Mouse (Mus musculus) neural tube, embryonic 15.5 days (tissue): ENCODE data around the gene N4bp2l2. TPM values are rescaled to one million over a fixed set of nuclear protein-coding genes. Genes with fewer than 3 reads are reported as not detected.

Experiments
- ATAC-seq: fragments of 200-750 bp; cut with Nextera tagmentation; 2 replicates; pipeline ENCODE4 v1.8.0; 2017; ENCODE audit warnings: mild to moderate bottlenecking, moderate TSS enrichment, moderate library complexity; ENCODE audit not compliant: low FRiP score
- H3K27ac ChIP-seq: fragments of 300-500 bp; sonication (generic); replicated peaks from 2 replicates; pipeline ENCODE4 v1.5.1; 2015; ENCODE audit warnings: mild to moderate bottlenecking, inconsistent platforms
- H3K27me3 ChIP-seq: fragments of 300-500 bp; sonication (generic); replicated peaks from 2 replicates; pipeline ENCODE4 v1.6.1; 2015; ENCODE audit warnings: inconsistent platforms
- H3K36me3 ChIP-seq: fragments of 300-500 bp; sonication (generic); 2 replicates; pipeline ENCODE4 v1.6.1; 2015; ENCODE audit warnings: inconsistent platforms
- H3K4me1 ChIP-seq: fragments of 300-500 bp; sonication (generic); 2 replicates; pipeline ENCODE4 v1.6.1; 2015; ENCODE audit warnings: inconsistent platforms
- H3K4me2 ChIP-seq: fragments of 300-500 bp; sonication (generic); 2 replicates; pipeline ENCODE4 v1.6.1; 2015; ENCODE audit warnings: inconsistent platforms, mild to moderate bottlenecking, moderate library complexity
- H3K4me3 ChIP-seq: fragments of 300-500 bp; sonication (generic); replicated peaks from 2 replicates; pipeline ENCODE4 v1.5.1; 2015; ENCODE audit warnings: mild to moderate bottlenecking, inconsistent platforms
- H3K9ac ChIP-seq: fragments of 300-500 bp; sonication (generic); replicated peaks from 2 replicates; pipeline ENCODE4 v1.6.1; 2015; ENCODE audit warnings: mild to moderate bottlenecking, inconsistent platforms
- H3K9me3 ChIP-seq: fragments of 300-500 bp; sonication (generic); replicated peaks from 2 replicates; pipeline ENCODE4 v1.6.1; 2016; ENCODE audit warnings: inconsistent platforms
- WGBS: fragments of 180-500 bp; shearing (Covaris S2); methylation state at CpG from one replicate; pipeline ENCODE4 v1.1.7; 2015; ENCODE audit warnings: mixed read lengths; 5-methylcytosine and 5-hydroxymethylcytosine counted together
- polyA plus RNA-seq: library from polyadenylated mRNA; unstranded; fragments of >200 nt; fragmentation: Nextera tagmentation; extraction: Ambion mirVana; gene quantifications from 2 replicates; pipeline ENCODE4 v1.2.1, GENCODE M21; 2015

N4bp2l2 gene
- polyA plus RNA-seq, 1 experiment from 2014 or later: 30.7 TPM

DNA sequence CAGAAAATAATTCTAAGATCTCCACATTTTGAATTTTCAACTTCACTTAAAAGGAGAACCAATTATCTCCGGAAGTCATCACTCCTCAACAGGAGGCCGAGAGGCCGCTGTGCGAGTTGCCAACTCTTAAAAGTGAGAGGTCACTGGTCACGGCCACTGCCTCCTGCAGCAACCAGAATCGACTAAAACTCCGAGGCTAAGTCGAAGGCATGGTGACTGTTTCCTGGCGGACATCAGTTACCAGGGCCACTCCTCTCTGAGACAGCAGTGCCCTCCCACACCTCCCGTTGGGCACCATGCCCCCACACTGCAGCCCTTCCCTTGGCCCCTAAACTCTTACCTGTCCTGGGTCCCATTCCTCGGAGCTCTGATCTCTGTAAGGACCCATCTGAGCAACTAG, 89.2 kb downstream of the N4bp2l2 start:
- H3K9me3 ChIP-seq: no peaks in the 10 kb centered on the region
- WGBS: 86% methylated on average over 11 of the region's 11 CpGs
- peaks cover 30% of the 10 kb centered on the region for H3K36me3 ChIP-seq
- H3K27ac ChIP-seq: no peak overlapping the region
- no peak overlapping the region for H3K9ac ChIP-seq
- no peaks in the 10 kb centered on the region for H3K27me3 ChIP-seq
- ATAC-seq: no peak
- no peaks in the 10 kb centered on the region for H3K4me1 ChIP-seq
- no peak overlapping the region for H3K4me3 ChIP-seq
- no peak overlapping the region for H3K4me2 ChIP-seq

- no peak overlapping the region for H3K4me3 ChIP-seq
- no peaks in the 10 kb centered on the region for H3K27me3 ChIP-seq
- peaks cover 39% of the 10 kb centered on the region for H3K36me3 ChIP-seq
- H3K4me2 ChIP-seq: no peak overlapping the region
- no peaks in the 10 kb centered on the region for H3K4me1 ChIP-seq
- H3K27ac ChIP-seq: no peak overlapping the region
- WGBS: 86% methylated on average over 5 of the region's 5 CpGs
- H3K9ac ChIP-seq: no peak overlapping the region
- ATAC-seq: no peak
- no peaks in the 10 kb centered on the region for H3K9me3 ChIP-seq
Observed at GRCm38 (mm10) chr5:150574885-150575284, 91.1 kb downstream of the N4bp2l2 start.

DNA sequence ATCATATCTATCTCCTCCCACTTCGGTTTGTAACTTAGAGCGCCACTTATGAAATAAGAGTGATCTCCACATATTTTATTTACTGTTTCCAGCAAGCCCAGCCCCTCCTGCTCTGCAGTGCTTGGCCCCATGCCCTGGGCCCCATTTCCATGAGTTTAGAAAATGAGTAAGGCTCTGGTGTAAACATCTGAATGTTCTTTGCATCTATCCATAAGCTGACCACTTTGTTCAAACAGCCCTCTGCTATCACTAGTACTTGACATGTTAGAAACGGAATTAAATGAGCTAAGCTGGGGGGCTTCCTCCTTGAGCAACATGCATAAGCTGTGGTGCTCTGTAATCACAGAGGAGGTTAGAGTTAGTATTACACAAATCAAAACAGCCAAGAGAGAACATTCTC, 91.6 kb downstream of the N4bp2l2 start:
- no peaks in the 10 kb centered on the region for H3K9me3 ChIP-seq

GRCm38 (mm10) chr5:150570496-150571219, 95.3 kb downstream of the N4bp2l2 start:
- no peaks in the 10 kb centered on the region for H3K27me3 ChIP-seq
- no peak overlapping the region for H3K9ac ChIP-seq
- no peak for ATAC-seq
- peaks cover 55% of the 10 kb centered on the region for H3K36me3 ChIP-seq
- H3K4me1 ChIP-seq: no peaks in the 10 kb centered on the region
- no peak overlapping the region for H3K4me2 ChIP-seq
- H3K4me3 ChIP-seq: no peak overlapping the region
- H3K9me3 ChIP-seq: no peaks in the 10 kb centered on the region
- no peak overlapping the region for H3K27ac ChIP-seq
- WGBS: 74% methylated on average over 11 of the region's 11 CpGs

More for the DNA sequence above, 91.6 kb downstream of the N4bp2l2 start:
- H3K4me2 ChIP-seq: no peak overlapping the region
- no peak overlapping the region for H3K27ac ChIP-seq
- H3K4me1 ChIP-seq: no peaks in the 10 kb centered on the region
- peaks cover 42% of the 10 kb centered on the region for H3K36me3 ChIP-seq
- no peak for ATAC-seq
- H3K27me3 ChIP-seq: no peaks in the 10 kb centered on the region
- H3K4me3 ChIP-seq: no peak overlapping the region
- H3K9ac ChIP-seq: no peak overlapping the region
- 98% methylated on average over 3 of the region's 3 CpGs for WGBS

DNA sequence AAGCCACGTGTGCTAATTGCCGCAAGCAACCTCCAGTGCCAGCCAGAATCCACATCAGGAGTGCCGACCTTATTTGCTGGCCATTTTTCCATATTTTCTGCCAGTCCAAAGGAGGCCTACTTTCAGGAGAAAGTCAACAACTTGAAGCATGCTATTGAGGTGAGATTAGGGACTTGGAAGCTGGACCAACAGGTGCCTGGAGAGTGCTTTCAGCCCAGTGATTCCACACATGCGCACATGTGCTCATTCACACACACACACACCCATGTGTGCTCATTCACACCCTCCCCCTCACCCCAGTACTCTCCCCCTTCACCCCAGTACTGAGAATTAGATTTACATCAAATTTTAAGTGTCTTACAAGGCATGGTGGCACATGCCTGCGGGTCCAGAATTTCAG, 99.0 kb downstream of the N4bp2l2 start:
- Histone ChIP-seq H3K27me3 (no peaks in the 10 kb centered on the region), H3K27ac (no peak overlapping the region), H3K4me1 (no peaks in the 10 kb centered on the region), H3K9ac (no peak overlapping the region), H3K4me2 (no peak overlapping the region), H3K4me3 (no peak overlapping the region), H3K9me3 (no peaks in the 10 kb centered on the region), H3K36me3 (peaks cover 29% of the 10 kb centered on the region)
- no peak for ATAC-seq
- 92% methylated on average over 5 of the region's 5 CpGs for WGBS

DNA sequence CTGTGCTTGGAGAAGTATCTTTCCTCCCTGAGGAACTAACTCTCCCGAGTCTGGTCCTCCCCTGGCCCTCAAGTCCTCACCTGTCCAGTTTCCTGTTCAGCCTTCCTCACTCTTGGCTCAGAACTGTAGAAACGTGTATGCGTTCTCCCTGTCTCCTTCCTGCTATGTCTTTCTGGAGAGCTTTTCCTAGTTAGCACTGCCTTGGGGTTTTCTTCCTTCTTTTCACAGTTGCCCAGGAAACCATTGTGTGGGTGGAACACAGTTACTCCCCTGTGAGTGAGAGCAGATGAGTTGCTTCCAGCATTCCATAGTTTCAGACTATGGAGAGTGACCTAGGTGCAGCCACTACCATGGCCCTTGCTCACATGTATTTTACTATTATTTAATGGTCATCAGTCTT, 99.8 kb downstream of the N4bp2l2 start:
- H3K4me2 ChIP-seq: no peak overlapping the region
- WGBS: 56% methylated on average over 3 of the region's 3 CpGs
- no peak overlapping the region for H3K9ac ChIP-seq
- H3K27ac ChIP-seq: no peak overlapping the region
- no peaks in the 10 kb centered on the region for H3K4me1 ChIP-seq
- no peak for ATAC-seq
- H3K27me3 ChIP-seq: no peaks in the 10 kb centered on the region
- H3K36me3 ChIP-seq: peaks cover 33% of the 10 kb centered on the region
- H3K9me3 ChIP-seq: no peaks in the 10 kb centered on the region
- no peak overlapping the region for H3K4me3 ChIP-seq

DNA sequence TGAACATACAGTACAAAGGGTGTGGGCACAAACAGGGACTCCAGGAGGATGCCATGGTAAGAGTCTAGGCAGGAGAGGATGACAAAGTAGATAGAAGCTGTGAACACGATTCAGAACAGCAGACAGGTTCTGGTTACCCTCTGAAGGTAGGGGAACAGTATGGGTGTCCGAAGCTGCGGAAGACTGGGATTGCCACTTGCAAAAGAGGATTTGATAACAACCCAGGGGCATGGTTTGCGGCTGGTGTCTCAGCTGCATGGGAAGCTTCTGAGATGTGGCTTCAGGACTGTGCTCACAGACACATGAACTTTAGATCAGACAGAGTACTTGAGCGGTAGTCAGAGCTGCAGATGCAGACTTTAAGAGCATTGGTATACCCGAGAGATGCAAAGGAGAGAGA, 101.6 kb downstream of the N4bp2l2 start:
- no peak overlapping the region for H3K9ac ChIP-seq
- no peaks in the 10 kb centered on the region for H3K27me3 ChIP-seq
- H3K9me3 ChIP-seq: no peaks in the 10 kb centered on the region
- no peak for ATAC-seq
- 97% methylated on average over 6 of the region's 6 CpGs for WGBS
- H3K36me3 ChIP-seq: peaks cover 33% of the 10 kb centered on the region
- no peak overlapping the region for H3K4me2 ChIP-seq
- no peaks in the 10 kb centered on the region for H3K4me1 ChIP-seq
- H3K27ac ChIP-seq: no peak overlapping the region
- no peak overlapping the region for H3K4me3 ChIP-seq

GRCm38 (mm10) chr5:150561783-150562182, 104.2 kb downstream of the N4bp2l2 start:
- WGBS: 92% methylated on average over 5 of the region's 5 CpGs
- H3K27me3 ChIP-seq: no peaks in the 10 kb centered on the region
- H3K4me2 ChIP-seq: no peak overlapping the region

GRCm38 (mm10) chr5:150561376-150561775, 104.6 kb downstream of the N4bp2l2 start:
- ATAC-seq: no peak
- H3K4me3 ChIP-seq: no peak overlapping the region
- no peaks in the 10 kb centered on the region for H3K27me3 ChIP-seq

More at GRCm38 (mm10) chr5:150561783-150562182, 104.2 kb downstream of the N4bp2l2 start:
- no peak overlapping the region for H3K27ac ChIP-seq
- peaks cover 31% of the 10 kb centered on the region for H3K36me3 ChIP-seq
- no peaks in the 10 kb centered on the region for H3K9me3 ChIP-seq
- H3K9ac ChIP-seq: no peak overlapping the region
- H3K4me3 ChIP-seq: no peak overlapping the region
- no peak for ATAC-seq
- no peaks in the 10 kb centered on the region for H3K4me1 ChIP-seq

GRCm38 (mm10) chr5:150560851-150561250, 105.1 kb downstream of the N4bp2l2 start:
- no peaks in the 10 kb centered on the region for H3K4me1 ChIP-seq
- H3K27ac ChIP-seq: no peak overlapping the region
- ATAC-seq: no peak
- H3K36me3 ChIP-seq: peaks cover 32% of the 10 kb centered on the region
- no peak overlapping the region for H3K9ac ChIP-seq
- no peaks in the 10 kb centered on the region for H3K27me3 ChIP-seq
- H3K4me2 ChIP-seq: no peak overlapping the region
- H3K4me3 ChIP-seq: no peak overlapping the region
- WGBS: 96% methylated on average over 5 of the region's 5 CpGs
- H3K9me3 ChIP-seq: no peaks in the 10 kb centered on the region

More at GRCm38 (mm10) chr5:150561376-150561775, 104.6 kb downstream of the N4bp2l2 start:
- Histone ChIP-seq H3K9me3 (no peaks in the 10 kb centered on the region), H3K4me1 (no peaks in the 10 kb centered on the region), H3K9ac (no peak overlapping the region), H3K36me3 (peaks cover 32% of the 10 kb centered on the region), H3K4me2 (no peak overlapping the region), H3K27ac (no peak overlapping the region)

GRCm38 (mm10) chr5:150559519-150560103, 106.4 kb downstream of the N4bp2l2 start:
- H3K27me3 ChIP-seq: no peaks in the 10 kb centered on the region
- no peak overlapping the region for H3K4me3 ChIP-seq
- H3K9me3 ChIP-seq: no peaks in the 10 kb centered on the region
- peaks cover 34% of the 10 kb centered on the region for H3K36me3 ChIP-seq
- no peak overlapping the region for H3K4me2 ChIP-seq
- H3K9ac ChIP-seq: no peak overlapping the region
- H3K4me1 ChIP-seq: no peaks in the 10 kb centered on the region
- 94% methylated on average over 6 of the region's 6 CpGs for WGBS
- no peak for ATAC-seq
- no peak overlapping the region for H3K27ac ChIP-seq
